Mouse (Mus musculus): ENCODE measurements at regions not wholly inside any gene's neighbourhood (a gene's known extent, or its start where the extent isn't known, plus 50 kb on each side); places are given as distances from the start of the nearest gene placed in this dataset.

DNA sequence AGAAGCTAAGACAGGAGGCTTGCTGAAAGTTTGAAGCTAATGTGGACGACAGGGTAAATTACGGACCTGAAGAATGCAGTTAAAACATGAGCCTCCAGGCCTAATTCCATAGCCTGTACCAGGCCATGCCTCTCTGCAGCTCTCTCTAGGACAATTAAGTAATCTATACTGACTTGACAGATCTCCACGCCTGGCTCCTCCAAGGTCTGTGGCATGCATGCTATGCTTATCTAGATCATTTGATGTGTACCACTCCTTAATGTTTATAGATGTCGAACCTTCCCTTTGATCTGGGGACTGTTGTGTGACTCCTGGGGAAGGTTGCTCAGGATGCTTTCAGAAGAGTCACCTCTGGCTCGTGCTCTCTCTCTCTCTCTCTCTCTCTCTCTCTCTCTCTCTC lies 62.2 kb upstream of the Cd55 start:
- DNase-seq (ENCODE audit: low spot score in 2 of 2) = no peak

DNA sequence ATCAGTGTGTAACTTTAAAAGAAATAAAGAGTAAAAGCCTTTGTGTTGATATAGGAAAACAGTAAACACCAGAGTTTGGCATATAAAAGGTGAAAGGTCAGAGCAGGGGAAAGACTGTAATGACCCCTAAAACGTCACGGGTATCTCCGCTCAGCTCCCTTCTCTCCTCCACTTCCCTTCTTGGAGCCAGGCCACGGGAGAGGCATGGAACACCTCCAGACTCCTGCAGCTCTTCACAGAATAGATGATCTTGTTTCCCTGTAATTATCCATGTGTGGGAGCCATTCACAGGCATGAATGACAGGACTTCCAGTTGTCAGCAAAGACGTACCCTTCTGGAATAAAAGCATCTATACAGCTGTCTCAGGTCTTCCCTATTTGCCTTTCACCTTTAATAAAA lies 55.3 kb upstream of the Cd55 start:
- DNase-seq (ENCODE audit: low spot score in 2 of 2) = peak in 1 of 2 experiments; percentile 9

DNA sequence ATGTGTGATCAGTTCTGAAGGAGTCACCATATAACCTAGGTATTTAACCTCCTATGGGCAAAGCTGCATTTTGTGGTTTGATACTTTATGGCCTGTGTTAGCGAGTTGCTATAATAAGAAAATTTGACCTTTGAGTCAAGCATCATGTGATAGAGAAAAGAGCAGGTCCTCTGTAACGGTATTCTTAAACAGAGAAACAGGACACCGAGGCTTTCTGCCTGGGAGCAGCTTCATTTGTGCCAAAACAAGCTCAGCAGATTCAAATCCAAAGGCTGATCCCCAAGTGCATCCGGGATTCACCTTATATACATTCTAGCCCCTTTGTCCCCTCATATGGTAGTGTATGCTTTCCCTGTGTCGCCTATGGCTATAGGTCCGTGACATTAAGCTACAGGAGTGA lies 54.1 kb upstream of the Cd55 start:
- no peak for DNase-seq (ENCODE audit: low spot score in 2 of 2)

DNA sequence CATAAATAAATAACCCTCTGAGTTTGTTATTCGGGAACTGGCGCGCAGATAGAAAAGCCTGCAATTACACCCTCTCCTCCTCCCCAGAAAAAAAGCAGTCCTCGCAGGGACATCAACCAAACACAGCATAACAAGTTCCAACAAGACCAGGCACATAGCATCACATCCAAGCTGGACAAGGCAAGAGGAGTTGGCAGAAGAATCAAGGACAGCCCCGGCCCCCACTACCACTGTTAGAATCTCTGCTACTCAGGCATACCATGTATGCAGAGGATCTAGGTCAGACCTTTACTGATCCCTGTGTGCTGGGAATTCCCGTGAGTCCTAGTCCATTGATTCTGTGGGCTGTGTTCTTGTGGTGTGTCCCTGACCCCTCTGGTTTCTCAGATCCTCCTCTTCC lies 52.8 kb upstream of the Cd55 start:
- DNase-seq (ENCODE audit: low spot score in 2 of 2) = no peak

DNA sequence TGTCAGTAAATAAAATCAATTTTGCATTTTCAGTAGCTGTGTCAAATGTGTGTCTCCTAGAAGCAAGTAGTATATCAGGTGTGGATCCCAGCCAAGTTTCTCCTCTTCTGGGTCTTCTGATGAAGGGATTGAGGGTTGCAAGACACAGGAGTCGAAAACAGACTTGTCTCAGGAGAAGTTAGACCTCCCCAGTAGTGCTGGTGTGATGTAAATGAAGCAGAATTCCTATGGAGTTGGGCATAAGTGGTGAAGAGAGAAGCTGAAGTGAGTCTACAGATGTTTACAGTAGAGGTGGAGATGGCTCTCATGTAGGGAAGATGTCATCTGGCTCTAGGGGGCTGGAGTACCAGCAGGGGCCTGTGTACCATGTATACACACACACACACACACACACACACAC lies 50.9 kb upstream of the Cd55 start:
- no peak for DNase-seq (ENCODE audit: low spot score in 2 of 2)

DNA sequence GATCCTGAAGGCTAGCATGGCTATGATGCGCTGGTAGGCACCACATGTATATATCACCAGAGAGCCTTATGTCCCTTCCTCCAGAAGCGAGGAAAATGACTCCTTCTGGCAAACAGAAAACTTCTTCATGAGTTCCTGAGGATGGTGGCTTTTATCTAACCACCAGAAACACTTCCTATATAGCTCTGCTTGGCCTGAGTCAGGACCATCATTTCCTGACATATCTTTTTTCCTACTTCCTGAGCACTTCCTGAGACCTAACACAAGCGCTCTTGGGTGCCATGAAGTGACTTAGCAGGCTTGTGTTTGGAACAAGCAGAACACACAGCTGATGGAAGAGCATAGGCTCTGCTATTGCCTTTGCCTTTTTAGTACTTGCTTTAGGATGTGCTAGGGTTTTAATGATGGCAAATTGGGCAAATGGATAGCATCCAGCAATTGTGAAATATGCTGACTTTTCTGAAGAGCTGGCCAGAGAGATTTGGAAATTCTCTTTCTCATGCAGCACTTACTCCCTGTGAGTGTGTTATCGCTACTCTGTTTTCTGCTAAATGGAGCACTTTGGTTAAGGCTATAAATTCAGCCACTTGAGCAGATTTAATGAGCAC lies 50.4 kb upstream of the Cd55 start:
- DNase-seq (ENCODE audit: low spot score in 2 of 2) = no peak

All from frontal cortex, postnatal 36 days (tissue).